Mouse (Mus musculus): ENCODE measurements at regions not wholly inside any gene's neighbourhood (a gene's known extent, or its start where the extent isn't known, plus 50 kb on each side); places are given as distances from the start of the nearest gene placed in this dataset.

- peak; percentile 60 for DNase-seq (ENCODE audit: low spot score)
These were observed 252.2 kb downstream of the Uaca start for GRCm38 (mm10) chr9:61046517-61046916.

- DNase-seq (ENCODE audit: low spot score) = no peak
These were observed 252.9 kb downstream of the Uaca start for GRCm38 (mm10) chr9:61047289-61047688.

GRCm38 (mm10) chr9:61048576-61048975 is 254.2 kb downstream of the Uaca start:
- no peak for DNase-seq (ENCODE audit: low spot score)

- no peak for DNase-seq (ENCODE audit: low spot score)
These were observed 258.3 kb downstream of the Uaca start for GRCm38 (mm10) chr9:61052621-61053020.

- peak; percentile 27 for DNase-seq (ENCODE audit: low spot score)
These were observed 260.1 kb downstream of the Uaca start for GRCm38 (mm10) chr9:61054427-61054826.

- no peak for DNase-seq (ENCODE audit: low spot score)
These were observed 261.1 kb downstream of the Uaca start for GRCm38 (mm10) chr9:61055392-61055791.

GRCm38 (mm10) chr9:61055928-61056730 is 261.8 kb downstream of the Uaca start:
- no peak for DNase-seq (ENCODE audit: low spot score)

GRCm38 (mm10) chr9:61056731-61057270 is 262.5 kb downstream of the Uaca start:
- DNase-seq (ENCODE audit: low spot score) = no peak

GRCm38 (mm10) chr9:61059225-61059624 is 264.9 kb downstream of the Uaca start:
- no peak for DNase-seq (ENCODE audit: low spot score)

- no peak for DNase-seq (ENCODE audit: low spot score)
These were observed 266.6 kb downstream of the Uaca start for GRCm38 (mm10) chr9:61060958-61061357.

- no peak for DNase-seq (ENCODE audit: low spot score)
These were observed 270.5 kb downstream of the Uaca start for GRCm38 (mm10) chr9:61064714-61065305.

- no peak for DNase-seq (ENCODE audit: low spot score)
These were observed 275.4 kb downstream of the Uaca start for GRCm38 (mm10) chr9:61069553-61070314.

- DNase-seq (ENCODE audit: low spot score) = no peak
These were observed 276.0 kb downstream of the Uaca start for GRCm38 (mm10) chr9:61070315-61070707.

GRCm38 (mm10) chr9:61070861-61071260 is 276.5 kb downstream of the Uaca start:
- DNase-seq (ENCODE audit: low spot score) = no peak

- DNase-seq (ENCODE audit: low spot score) = no peak
These were observed 279.1 kb downstream of the Uaca start for GRCm38 (mm10) chr9:61073482-61073881.

- no peak for DNase-seq (ENCODE audit: low spot score)
These were observed 280.7 kb downstream of the Uaca start for GRCm38 (mm10) chr9:61075071-61075470.

- DNase-seq (ENCODE audit: low spot score) = no peak
These were observed 282.8 kb downstream of the Uaca start for GRCm38 (mm10) chr9:61077181-61077580.

GRCm38 (mm10) chr9:61077807-61078206 is 283.5 kb downstream of the Uaca start:
- no peak for DNase-seq (ENCODE audit: low spot score)

- DNase-seq (ENCODE audit: low spot score) = no peak
These were observed 287.2 kb downstream of the Uaca start for GRCm38 (mm10) chr9:61081474-61082021.

GRCm38 (mm10) chr9:61084655-61085230 is 287.4 kb upstream of the Tle3 start:
- no peak for DNase-seq (ENCODE audit: low spot score)

GRCm38 (mm10) chr9:61087035-61087434 is 285.1 kb upstream of the Tle3 start:
- no peak for DNase-seq (ENCODE audit: low spot score)
